Mouse (Mus musculus) ES-E14 (cell line): ENCODE measurements around the gene Hunk.

Experiments used
- CHD2 ChIP-seq: IDR thresholded peaks from 2 replicates; pipeline ENCODE4 v1.6.1; 2014; ENCODE audit warnings: mild to moderate bottlenecking, low read depth, low read length, inconsistent platforms
- HCFC1 ChIP-seq: IDR thresholded peaks from 2 replicates; pipeline ENCODE4 v1.6.1; 2012; ENCODE audit warnings: low read length, inconsistent platforms, borderline replicate concordance; ENCODE audit not compliant: insufficient read depth
- MAFK ChIP-seq: IDR thresholded peaks from 2 replicates; pipeline ENCODE4 v1.6.1; 2014; ENCODE audit warnings: mild to moderate bottlenecking, low read depth, low read length, inconsistent platforms; ENCODE audit not compliant: insufficient read depth
- ZNF384 ChIP-seq: IDR thresholded peaks from 2 replicates; pipeline ENCODE4 v1.6.1; 2012; ENCODE audit warnings: low read depth, low read length, inconsistent platforms

DNA sequence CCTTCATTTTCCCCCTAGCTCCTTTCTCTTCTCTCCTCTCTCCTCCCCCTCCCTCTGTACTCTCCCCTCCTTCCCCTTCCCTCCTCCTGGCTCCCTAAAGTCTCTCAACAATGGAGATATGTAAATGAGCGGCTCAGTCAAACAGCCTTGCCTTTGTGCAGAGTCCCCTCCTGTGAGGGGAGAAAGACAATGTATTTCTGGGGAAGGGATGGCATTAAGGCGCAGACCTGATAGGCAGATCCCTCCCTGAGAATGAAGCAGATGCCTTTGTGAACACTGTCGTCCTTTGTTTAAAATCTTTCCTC is 136.1 kb downstream of the Hunk start:
- TF ChIP-seq ZNF384, result no peak
- TF ChIP-seq MAFK, result no peak
- TF ChIP-seq CHD2, result no peak
- TF ChIP-seq HCFC1, result no peak
